Mouse (Mus musculus) liver, adult 2 months (tissue): ENCODE measurements around the gene Nsd1. TPM values are rescaled to one million over a fixed set of nuclear protein-coding genes. Genes with fewer than 3 reads are reported as not detected.
A peak's percentile ranks its signal among the peaks of the same experiment; 100 is the strongest.

Source experiments
- DNase-seq: peaks from one replicate; pipeline ENCODE4 v3.0.0-alpha.2; 2011; ENCODE audit warnings: low read depth, low spot score; ENCODE audit errors: extremely low read depth
- H3K27ac ChIP-seq: fragments of 200-500 bp; replicated peaks from 2 replicates; pipeline ENCODE4 v1.5.1; 2012; ENCODE audit warnings: low read depth, mild to moderate bottlenecking, control low read depth, inconsistent platforms, low read length; ENCODE audit not compliant: insufficient read depth
- H3K27me3 ChIP-seq: fragments of 200-500 bp; 2 replicates; pipeline ENCODE4 v1.6.1; 2012; ENCODE audit warnings: mild to moderate bottlenecking, moderate library complexity, low read length, inconsistent platforms; ENCODE audit not compliant: control insufficient read depth, insufficient read depth
- H3K36me3 ChIP-seq: fragments of 200-500 bp; 2 replicates; pipeline ENCODE4 v1.6.1; 2012; ENCODE audit warnings: low read length, inconsistent platforms; ENCODE audit not compliant: control insufficient read depth, insufficient read depth
- H3K4me1 ChIP-seq: fragments of 200-500 bp; 2 replicates; pipeline ENCODE4 v1.6.1; 2011; ENCODE audit warnings: low read length; ENCODE audit not compliant: control insufficient read depth, insufficient read depth
- H3K4me3 ChIP-seq: fragments of 200-500 bp; 2 replicates; pipeline ENCODE4 v1.5.1; 2011; ENCODE audit warnings: low read depth, mild to moderate bottlenecking, control low read depth, low read length, moderate library complexity; ENCODE audit not compliant: insufficient read depth
- H3K79me2 ChIP-seq: fragments of 200-500 bp; 2 replicates; pipeline ENCODE4 v1.6.1; 2012; ENCODE audit warnings: inconsistent platforms, mild to moderate bottlenecking, low read length, moderate library complexity; ENCODE audit not compliant: control insufficient read depth, insufficient read depth
- H3K9ac ChIP-seq: fragments of 200-500 bp; 2 replicates; pipeline ENCODE4 v1.6.1; 2012; ENCODE audit warnings: low read depth, mild to moderate bottlenecking, control low read depth, inconsistent platforms, low read length
- CTCF ChIP-seq: fragments of 200-500 bp; IDR thresholded peaks from 2 replicates; pipeline ENCODE4 v1.5.1; 2011; ENCODE audit warnings: low read depth, low read length, control low read depth
- POLR2A ChIP-seq: fragments of 200-500 bp; IDR thresholded peaks from 2 replicates; pipeline ENCODE4 v1.6.1; 2011; ENCODE audit warnings: low read length, control low read depth; ENCODE audit not compliant: insufficient read depth; ENCODE audit errors: extremely low read depth
- WGBS: fragments of 180-500 bp; shearing (Covaris S2); methylation state at CpG from one replicate; pipeline ENCODE4 v1.1.7; 2018; 5-methylcytosine and 5-hydroxymethylcytosine counted together
- polyA plus RNA-seq: library from polyadenylated mRNA; depleted of rRNA; stranded (reverse); fragments of >200 nt; gene quantifications from 2 replicates; pipeline ENCODE4 v1.2.3, GENCODE M21; 2012
- total RNA-seq: library from RNA; depleted of rRNA; stranded (reverse); fragments of >200 nt; gene quantifications from 2 replicates; pipeline ENCODE4 v1.2.3, GENCODE M21; 2014

The Nsd1 gene
- total and polyA plus RNA-seq, 2 experiments: 8.9 to 45.4 TPM

GRCm38 (mm10) chr13:55203740-55204139, 5.8 kb upstream of the Nsd1 start:
- Histone ChIP-seq H3K27me3 (no peaks in the 10 kb centered on the region), H3K4me3 (no peak overlapping the region), H3K9ac (no peak overlapping the region), H3K4me1 (no peaks in the 10 kb centered on the region), H3K79me2 (no peaks in the 10 kb centered on the region), H3K36me3 (no peaks in the 10 kb centered on the region), H3K27ac (no peak overlapping the region)
- no peak for DNase-seq
- WGBS: 78% methylated on average over 9 of the region's 9 CpGs
- TF ChIP-seq POLR2A (no peak), CTCF (no peak)

GRCm38 (mm10) chr13:55204667-55205389, 4.8 kb upstream of the Nsd1 start:
- WGBS: 83% methylated on average over 9 of the region's 11 CpGs
- no peak for DNase-seq
- H3K79me2 ChIP-seq: no peaks in the 10 kb centered on the region
- no peaks in the 10 kb centered on the region for H3K36me3 ChIP-seq
- H3K4me3 ChIP-seq: no peak overlapping the region
- H3K27ac ChIP-seq: no peak overlapping the region
- TF ChIP-seq CTCF (no peak), POLR2A (no peak)
- no peak overlapping the region for H3K9ac ChIP-seq
- H3K4me1 ChIP-seq: no peaks in the 10 kb centered on the region
- no peaks in the 10 kb centered on the region for H3K27me3 ChIP-seq

- Histone ChIP-seq H3K27me3 (no peaks in the 10 kb centered on the region), H3K79me2 (no peaks in the 10 kb centered on the region), H3K36me3 (no peaks in the 10 kb centered on the region), H3K4me3 (no peak overlapping the region), H3K27ac (no peak overlapping the region), H3K9ac (no peak overlapping the region), H3K4me1 (no peaks in the 10 kb centered on the region)
- DNase-seq: no peak
- WGBS: 97% methylated on average over 6 of the region's 6 CpGs
- TF ChIP-seq POLR2A (no peak), CTCF (no peak)
Observed at GRCm38 (mm10) chr13:55205448-55206205, 4.0 kb upstream of the Nsd1 start.

DNA sequence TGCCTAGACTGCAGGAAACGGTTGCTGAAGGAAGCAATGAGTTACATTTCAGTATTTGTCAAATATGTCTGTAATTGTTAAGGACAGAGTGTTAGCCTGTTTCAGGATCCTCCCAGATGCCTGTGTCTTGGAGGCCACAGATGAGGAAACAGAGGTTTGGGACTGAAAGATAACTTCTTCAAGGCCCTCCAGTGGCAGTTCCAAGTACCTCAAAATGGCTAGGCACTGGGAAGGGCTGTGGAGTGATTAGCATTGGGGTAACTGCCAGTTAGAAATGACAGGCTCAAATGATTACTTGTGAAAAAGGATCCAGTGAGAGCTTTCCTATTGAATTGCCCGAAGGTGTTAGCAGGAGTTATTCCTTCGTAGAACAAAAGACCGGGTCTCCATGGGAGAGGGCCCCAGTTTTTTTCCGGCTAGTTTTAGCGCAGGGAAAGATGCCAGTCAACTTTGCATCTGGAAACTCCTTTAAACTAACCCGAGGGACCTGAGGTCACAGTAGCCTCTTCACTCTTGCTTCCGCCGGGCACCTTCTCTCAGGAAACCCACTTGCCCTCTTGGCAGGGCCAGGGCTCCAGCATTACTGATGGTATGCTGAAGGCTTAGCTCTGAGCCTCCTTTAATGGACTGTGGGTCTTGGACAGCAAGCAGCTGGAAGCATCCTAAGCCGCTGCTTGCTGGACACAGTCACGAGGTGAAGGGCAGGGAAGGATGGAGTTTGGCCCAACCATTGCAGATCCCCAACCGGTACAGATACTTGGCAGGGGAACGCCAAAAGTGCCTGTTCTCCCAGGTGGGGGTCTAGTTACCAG, 539 bp upstream of the Nsd1 start:
- DNase-seq: no peak
- 84% methylated on average over 13 of the region's 13 CpGs for WGBS
- H3K9ac ChIP-seq: no peak overlapping the region
- TF ChIP-seq CTCF (no peak), POLR2A (no peak)
- H3K79me2 ChIP-seq: peaks cover 8% of the 10 kb centered on the region; the same call in 1 of the 2 replicates
- no peaks in the 10 kb centered on the region for H3K27me3 ChIP-seq
- no peak overlapping the region for H3K27ac ChIP-seq
- H3K4me1 ChIP-seq: peaks cover 8% of the 10 kb centered on the region
- H3K36me3 ChIP-seq: peaks cover 10% of the 10 kb centered on the region
- H3K4me3 ChIP-seq: no peak overlapping the region

DNA sequence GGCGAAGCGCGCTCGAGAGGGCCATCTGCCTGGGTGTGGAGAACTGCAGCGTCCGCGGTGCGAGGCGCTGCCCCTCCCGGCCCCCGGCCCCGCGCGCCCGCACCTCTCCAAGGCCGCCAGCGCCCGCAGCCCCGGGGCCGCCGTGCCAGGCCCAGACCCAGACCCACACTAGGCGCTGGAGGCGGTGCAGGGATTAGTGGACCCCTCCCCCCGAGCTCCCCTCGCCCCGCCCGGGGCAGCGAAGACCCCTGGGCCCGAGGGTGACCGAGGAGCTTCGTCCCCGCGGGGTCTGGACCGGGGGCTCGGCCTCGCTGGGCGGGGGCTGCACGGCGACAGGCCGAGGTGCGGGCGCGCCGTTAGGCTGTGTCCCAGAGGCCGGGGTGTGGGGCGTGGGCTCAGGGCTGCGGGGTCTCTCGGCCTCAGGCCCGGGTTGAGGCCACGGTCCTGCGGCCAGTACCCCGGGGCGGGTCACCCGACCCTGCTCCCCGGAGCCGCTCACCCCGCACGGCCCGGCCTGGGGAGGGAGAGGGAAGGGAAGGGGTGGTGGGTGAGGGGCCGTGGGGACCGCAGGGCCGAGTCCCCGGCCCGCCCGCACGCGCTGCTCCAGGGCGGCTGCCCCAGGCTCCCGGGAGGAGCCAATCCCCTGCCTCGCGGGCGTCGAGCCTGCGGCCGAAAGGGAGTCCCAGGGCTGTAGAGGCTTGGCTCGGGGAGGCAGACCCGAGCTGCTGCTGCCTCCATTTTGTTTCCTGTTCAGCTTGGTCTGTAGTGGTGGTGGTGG, 800 bp downstream of the Nsd1 start:
- no peak for TF ChIP-seq CTCF
- no peak for TF ChIP-seq POLR2A
- peak overlapping the region; percentile 80 for H3K27ac ChIP-seq
- peaks cover 16% of the 10 kb centered on the region for H3K36me3 ChIP-seq
- peaks cover 14% of the 10 kb centered on the region; the same call in 1 of the 2 replicates for H3K79me2 ChIP-seq
- peaks cover 14% of the 10 kb centered on the region for H3K4me1 ChIP-seq
- WGBS: 31% methylated on average over 71 of the region's 77 CpGs
- DNase-seq: no peak
- H3K27me3 ChIP-seq: no peaks in the 10 kb centered on the region
- H3K9ac ChIP-seq: peak overlapping the region; percentile 86
- H3K4me3 ChIP-seq: peak overlapping the region; percentile 62
